Mouse (Mus musculus): ENCODE data around the gene Olfr520. TPM values are rescaled to one million over a fixed set of nuclear protein-coding genes. Genes with fewer than 3 reads are reported as not detected.

Gene Olfr520
- polyA plus RNA-seq, 1 experiment from 2014 or later = not detected

DNA sequence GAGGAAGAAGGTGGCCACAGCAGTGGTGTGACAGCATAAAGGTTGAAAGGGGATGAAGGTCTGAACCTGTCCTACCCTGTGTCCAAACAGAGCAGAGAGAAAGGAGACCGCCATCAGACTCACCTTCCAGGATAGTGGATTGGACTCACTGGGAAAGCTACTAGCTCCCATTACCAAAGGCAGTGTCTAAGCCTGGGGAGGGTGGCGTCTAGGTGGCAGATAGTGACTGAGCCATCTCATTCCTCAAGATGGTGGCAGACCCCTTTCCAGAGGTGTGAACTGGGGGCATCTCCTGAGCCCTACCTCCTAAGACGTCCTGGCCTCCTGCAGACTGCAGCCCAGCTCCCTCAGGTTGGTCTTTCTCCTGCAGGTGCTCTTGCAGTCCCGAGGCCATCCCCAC lies 29.4 kb upstream of the Olfr520 start:
- Histone ChIP-seq H3K27me3 (0 out of 2 replicates have a peak, but pooled peaks cover 4% of the 10 kb centered on the region), H3K36me3 (no peaks in the 10 kb centered on the region), H3K9me3 (no peaks in the 10 kb centered on the region), H3K4me2 (no peak overlapping the region), H3K4me3 (replicated peaks) (no peak overlapping the region), H3K27ac (no peak overlapping the region), H3K9ac (replicated peaks) (no peak overlapping the region), H3K4me1 (replicated peaks) (no peaks in the 10 kb centered on the region; the same call in 1 of the 2 replicates)
- WGBS = 81% methylated on average over 4 of the region's 4 CpGs
- no peak for ATAC-seq (ENCODE audit: insufficient number of reproducible peaks, insufficient read depth, low FRiP score, low TSS enrichment, low read depth)

DNA sequence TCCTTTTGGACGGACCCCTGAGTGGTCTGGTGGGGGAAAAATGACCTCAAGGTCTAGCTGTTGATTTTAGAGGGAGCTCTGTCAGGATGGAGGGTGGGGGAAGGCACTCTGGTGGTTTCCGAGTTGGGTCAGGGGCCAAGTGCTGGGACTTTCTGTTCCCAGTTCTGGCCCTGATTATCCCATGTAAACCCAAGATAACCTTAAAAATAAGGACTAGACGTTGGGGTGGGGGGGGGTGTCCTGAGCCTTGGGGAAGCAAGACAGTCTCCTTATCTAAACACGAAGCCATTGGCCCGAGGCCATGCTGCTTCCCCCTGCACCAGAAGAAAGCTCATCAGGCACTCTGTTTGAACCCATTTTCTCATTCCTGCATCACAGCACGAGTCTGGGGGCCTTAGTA lies 27.9 kb upstream of the Olfr520 start:
- ATAC-seq (ENCODE audit: insufficient number of reproducible peaks, insufficient read depth, low FRiP score, low TSS enrichment, low read depth) = no peak
- Histone ChIP-seq H3K4me2 (no peak overlapping the region), H3K36me3 (no peaks in the 10 kb centered on the region), H3K27ac (no peak overlapping the region), H3K4me1 (replicated peaks) (peaks cover 13% of the 10 kb centered on the region), H3K9ac (replicated peaks) (no peak overlapping the region), H3K27me3 (0 out of 2 replicates have a peak, but pooled peaks cover 4% of the 10 kb centered on the region), H3K9me3 (no peaks in the 10 kb centered on the region), H3K4me3 (replicated peaks) (no peak overlapping the region)
- 48% methylated on average over 6 of the region's 6 CpGs for WGBS

DNA sequence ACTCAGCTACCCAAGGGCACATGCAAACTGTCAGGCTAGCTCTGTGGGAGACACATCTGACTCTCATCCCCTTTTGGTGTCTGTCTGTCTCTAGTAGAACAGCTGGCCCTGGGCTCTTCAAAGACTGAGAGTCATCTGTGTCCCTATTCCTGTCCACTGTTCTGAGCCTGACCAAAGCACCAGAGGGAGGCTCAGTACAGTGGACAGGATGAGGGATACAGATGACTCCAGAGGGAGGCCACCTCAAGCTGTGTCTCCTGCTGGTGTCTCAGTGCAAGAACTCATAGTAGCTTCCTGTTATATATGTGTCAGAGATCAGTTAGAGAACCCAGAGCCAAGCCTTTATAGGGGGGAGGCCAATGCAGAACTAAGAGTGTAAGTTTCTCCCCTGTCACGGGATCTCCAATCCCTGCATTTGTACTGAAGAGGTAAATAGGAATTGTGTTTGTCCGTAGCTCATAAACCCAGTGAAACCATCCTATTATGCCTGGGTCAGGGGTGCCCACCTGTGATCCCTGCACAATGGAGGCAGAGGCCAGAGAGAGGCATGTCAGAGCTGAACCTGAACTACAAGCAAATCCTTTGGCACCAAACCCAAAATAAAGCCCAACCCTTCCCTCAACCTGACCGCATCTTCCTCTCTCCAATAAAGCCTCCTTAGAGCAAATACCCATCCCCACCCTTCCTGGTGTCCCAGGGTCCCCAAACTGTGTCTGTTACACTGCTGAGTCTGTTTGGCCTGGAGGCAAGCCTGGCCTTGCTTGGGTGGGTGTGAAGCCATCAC lies 25.1 kb upstream of the Olfr520 start:
- Histone ChIP-seq H3K4me2 (no peak overlapping the region), H3K27ac (no peak overlapping the region), H3K27me3 (peaks cover 10% of the 10 kb centered on the region; the same call in 1 of the 2 replicates), H3K4me1 (replicated peaks) (peaks cover 27% of the 10 kb centered on the region), H3K4me3 (replicated peaks) (no peak overlapping the region), H3K9me3 (no peaks in the 10 kb centered on the region), H3K9ac (replicated peaks) (no peak overlapping the region), H3K36me3 (no peaks in the 10 kb centered on the region)
- WGBS = 91% methylated on average over 3 of the region's 3 CpGs
- ATAC-seq (ENCODE audit: insufficient number of reproducible peaks, insufficient read depth, low FRiP score, low TSS enrichment, low read depth) = no peak

- H3K27me3 ChIP-seq = peaks cover 6% of the 10 kb centered on the region; the same call in 1 of the 2 replicates
- H3K27ac ChIP-seq = no peak overlapping the region
- H3K9ac ChIP-seq (replicated peaks) = no peak overlapping the region
- peaks cover 27% of the 10 kb centered on the region for H3K4me1 ChIP-seq (replicated peaks)
- H3K9me3 ChIP-seq = no peaks in the 10 kb centered on the region
- H3K4me2 ChIP-seq = no peak overlapping the region
- H3K36me3 ChIP-seq = no peaks in the 10 kb centered on the region
- H3K4me3 ChIP-seq (replicated peaks) = no peak overlapping the region
- ATAC-seq (ENCODE audit: insufficient number of reproducible peaks, insufficient read depth, low FRiP score, low TSS enrichment, low read depth) = peak; percentile 61; the same call in 1 of the 2 replicates
- WGBS = 39% methylated on average over 4 of the region's 4 CpGs
These were observed 23.6 kb upstream of the Olfr520 start for GRCm38 (mm10) chr7:99706341-99707037.

- WGBS = 29% methylated on average over 4 of the region's 4 CpGs
- H3K27me3 ChIP-seq = peaks cover 6% of the 10 kb centered on the region; the same call in 1 of the 2 replicates
- no peak for ATAC-seq (ENCODE audit: insufficient number of reproducible peaks, insufficient read depth, low FRiP score, low TSS enrichment, low read depth)
These were observed 23.0 kb upstream of the Olfr520 start for GRCm38 (mm10) chr7:99707038-99707595.

GRCm38 (mm10) chr7:99707671-99708070 lies 22.4 kb upstream of the Olfr520 start:
- no peak overlapping the region for H3K4me2 ChIP-seq
- no peak overlapping the region for H3K4me3 ChIP-seq (replicated peaks)
- ATAC-seq (ENCODE audit: insufficient number of reproducible peaks, insufficient read depth, low FRiP score, low TSS enrichment, low read depth) = no peak
- H3K9ac ChIP-seq (replicated peaks) = no peak overlapping the region
- 83% methylated on average over 6 of the region's 6 CpGs for WGBS
- peaks cover 6% of the 10 kb centered on the region; the same call in 1 of the 2 replicates for H3K27me3 ChIP-seq
- H3K9me3 ChIP-seq = no peaks in the 10 kb centered on the region
- peaks cover 27% of the 10 kb centered on the region for H3K4me1 ChIP-seq (replicated peaks)
- H3K27ac ChIP-seq = no peak overlapping the region
- no peaks in the 10 kb centered on the region for H3K36me3 ChIP-seq

More at GRCm38 (mm10) chr7:99707038-99707595, 23.0 kb upstream of the Olfr520 start:
- peaks cover 27% of the 10 kb centered on the region for H3K4me1 ChIP-seq (replicated peaks)
- H3K4me2 ChIP-seq = no peak overlapping the region
- H3K36me3 ChIP-seq = no peaks in the 10 kb centered on the region
- H3K9me3 ChIP-seq = no peaks in the 10 kb centered on the region
- H3K9ac ChIP-seq (replicated peaks) = no peak overlapping the region
- H3K27ac ChIP-seq = 0 out of 2 replicates have a peak overlapping the region, but pooled peaks have one; percentile 8
- H3K4me3 ChIP-seq (replicated peaks) = no peak overlapping the region

GRCm38 (mm10) chr7:99708301-99708721 lies 21.8 kb upstream of the Olfr520 start:
- WGBS = 65% methylated on average over 8 of the region's 8 CpGs
- Histone ChIP-seq H3K4me1 (replicated peaks) (peaks cover 27% of the 10 kb centered on the region), H3K4me3 (replicated peaks) (no peak overlapping the region), H3K4me2 (no peak overlapping the region), H3K36me3 (no peaks in the 10 kb centered on the region), H3K9ac (replicated peaks) (no peak overlapping the region), H3K9me3 (no peaks in the 10 kb centered on the region), H3K27ac (no peak overlapping the region), H3K27me3 (peaks cover 6% of the 10 kb centered on the region; the same call in 1 of the 2 replicates)
- ATAC-seq (ENCODE audit: insufficient number of reproducible peaks, insufficient read depth, low FRiP score, low TSS enrichment, low read depth) = no peak

GRCm38 (mm10) chr7:99708750-99709149 lies 21.3 kb upstream of the Olfr520 start:
- H3K4me2 ChIP-seq = no peak overlapping the region
- no peak overlapping the region for H3K9ac ChIP-seq (replicated peaks)
- peaks cover 6% of the 10 kb centered on the region; the same call in 1 of the 2 replicates for H3K27me3 ChIP-seq
- H3K9me3 ChIP-seq = no peaks in the 10 kb centered on the region
- no peak overlapping the region for H3K4me3 ChIP-seq (replicated peaks)
- H3K27ac ChIP-seq = no peak overlapping the region
- peaks cover 27% of the 10 kb centered on the region for H3K4me1 ChIP-seq (replicated peaks)
- WGBS = 58% methylated on average over 5 of the region's 5 CpGs
- H3K36me3 ChIP-seq = no peaks in the 10 kb centered on the region
- ATAC-seq (ENCODE audit: insufficient number of reproducible peaks, insufficient read depth, low FRiP score, low TSS enrichment, low read depth) = no peak

GRCm38 (mm10) chr7:99709992-99710391 lies 20.1 kb upstream of the Olfr520 start:
- ATAC-seq (ENCODE audit: insufficient number of reproducible peaks, insufficient read depth, low FRiP score, low TSS enrichment, low read depth) = no peak
- H3K9me3 ChIP-seq = no peaks in the 10 kb centered on the region
- H3K27me3 ChIP-seq = peaks cover 6% of the 10 kb centered on the region; the same call in 1 of the 2 replicates
- no peak overlapping the region for H3K4me2 ChIP-seq
- H3K4me3 ChIP-seq (replicated peaks) = no peak overlapping the region
- H3K36me3 ChIP-seq = no peaks in the 10 kb centered on the region
- WGBS = 54% methylated on average over 7 of the region's 7 CpGs
- peaks cover 27% of the 10 kb centered on the region for H3K4me1 ChIP-seq (replicated peaks)
- no peak overlapping the region for H3K9ac ChIP-seq (replicated peaks)
- H3K27ac ChIP-seq = no peak overlapping the region

- 28% methylated on average over 1 of the region's 1 CpGs for WGBS
- Histone ChIP-seq H3K27me3 (peaks cover 6% of the 10 kb centered on the region; the same call in 1 of the 2 replicates), H3K9ac (replicated peaks) (no peak overlapping the region), H3K4me1 (replicated peaks) (peaks cover 27% of the 10 kb centered on the region), H3K4me3 (replicated peaks) (no peak overlapping the region), H3K27ac (no peak overlapping the region), H3K4me2 (no peak overlapping the region), H3K9me3 (no peaks in the 10 kb centered on the region), H3K36me3 (no peaks in the 10 kb centered on the region)
- ATAC-seq (ENCODE audit: insufficient number of reproducible peaks, insufficient read depth, low FRiP score, low TSS enrichment, low read depth) = no peak
These were observed 19.6 kb upstream of the Olfr520 start for GRCm38 (mm10) chr7:99710476-99710875.

GRCm38 (mm10) chr7:99711166-99711565 lies 18.9 kb upstream of the Olfr520 start, which contains the start of gene Slco2b1:
Gene Slco2b1 (minus strand): TSS chr7:99711340.
- no peak for ATAC-seq (ENCODE audit: insufficient number of reproducible peaks, insufficient read depth, low FRiP score, low TSS enrichment, low read depth)
- H3K4me2 ChIP-seq = no peak within 1 kb of the TSS
- no peak within 1 kb of the TSS for H3K4me3 ChIP-seq (replicated peaks)
- H3K9ac ChIP-seq (replicated peaks) = no peak within 1 kb of the TSS
- H3K27ac ChIP-seq = no peak within 1 kb of the TSS
- 85% methylated on average over 8 of the region's 8 CpGs for WGBS
- H3K27me3 ChIP-seq = peaks cover 6% of the 10 kb centered on the region; the same call in 1 of the 2 replicates
- H3K36me3 ChIP-seq = no peaks in the 10 kb centered on the region
- H3K9me3 ChIP-seq = no peaks in the 10 kb centered on the region
- H3K4me1 ChIP-seq (replicated peaks) = peaks cover 25% of the 10 kb centered on the region
